Mouse (Mus musculus) retina, embryonic 14.5 days (tissue): ENCODE measurements at regions not wholly inside any gene's neighbourhood (a gene's known extent, or its start where the extent isn't known, plus 50 kb on each side); places are given as distances from the start of the nearest gene placed in this dataset.

ENCODE experiments used
- DNase-seq: peaks from one replicate; pipeline ENCODE4 v3.0.0-alpha.2; 2015; ENCODE audit warnings: low spot score

DNA sequence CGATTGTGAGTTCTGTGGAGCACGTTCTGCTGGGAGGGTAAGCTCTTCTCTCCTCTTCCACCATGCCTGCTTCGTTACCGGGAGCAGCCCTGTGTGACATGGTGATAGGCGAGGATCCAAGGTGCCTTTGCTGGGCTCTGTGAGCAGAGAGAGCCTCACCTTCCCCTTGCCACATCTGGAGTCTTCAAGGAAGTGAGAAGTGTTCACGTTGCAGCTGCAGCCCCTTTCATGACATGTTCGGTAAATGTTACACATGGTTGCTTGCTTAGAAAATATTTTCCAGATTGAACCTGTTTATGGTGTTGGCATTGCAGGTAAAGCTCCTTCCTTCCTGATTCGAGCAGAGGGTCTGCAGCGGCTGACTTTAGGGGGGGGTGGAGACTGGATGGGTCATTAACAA lies 244.0 kb downstream of the Ttll7 start:
- DNase-seq = no peak

DNA sequence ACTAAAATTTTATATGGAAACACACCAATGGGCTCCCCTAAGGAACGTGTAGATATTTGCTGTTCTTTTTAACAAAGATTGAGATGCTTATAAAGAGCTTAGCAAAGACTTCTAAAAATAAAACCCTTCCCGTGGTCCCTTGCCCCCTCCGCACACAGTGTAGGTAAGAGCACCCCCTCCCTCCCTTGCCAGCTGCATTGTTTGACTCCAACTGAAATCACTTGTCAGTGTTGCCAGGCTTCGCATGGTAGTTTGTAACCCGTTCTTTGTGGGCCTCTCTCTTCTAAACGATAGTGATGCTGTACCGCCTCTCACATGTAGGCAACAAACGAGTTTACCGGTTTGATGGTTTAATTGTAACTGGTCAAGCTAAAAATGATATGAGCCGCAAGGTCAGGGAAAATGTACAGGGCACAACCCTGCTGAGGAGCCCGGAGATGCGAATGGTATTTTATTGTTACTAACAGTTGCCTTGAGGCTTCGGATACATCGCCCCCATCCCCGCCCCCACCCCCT lies 246.0 kb downstream of the Ttll7 start:
- peak; percentile 34 for DNase-seq

DNA sequence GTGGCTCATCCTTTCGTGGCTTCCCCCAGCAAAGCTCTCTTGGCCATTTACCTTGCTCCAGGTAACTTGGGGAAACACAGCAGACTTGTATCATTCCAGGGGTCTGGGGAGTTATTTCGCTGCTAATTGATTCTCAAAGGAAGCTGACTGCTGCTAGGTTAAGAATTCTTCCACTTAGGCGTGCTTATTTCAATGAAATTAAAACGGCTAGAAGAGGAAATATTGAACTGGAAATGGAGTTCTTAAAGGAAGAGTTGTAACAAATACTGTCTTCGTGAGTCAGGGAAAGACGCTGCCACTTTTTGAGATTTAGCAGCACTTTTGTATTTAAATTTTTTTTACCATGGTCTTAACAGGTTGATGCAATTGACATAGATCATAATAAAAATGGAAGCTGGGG lies 246.4 kb downstream of the Ttll7 start:
- DNase-seq = no peak

DNA sequence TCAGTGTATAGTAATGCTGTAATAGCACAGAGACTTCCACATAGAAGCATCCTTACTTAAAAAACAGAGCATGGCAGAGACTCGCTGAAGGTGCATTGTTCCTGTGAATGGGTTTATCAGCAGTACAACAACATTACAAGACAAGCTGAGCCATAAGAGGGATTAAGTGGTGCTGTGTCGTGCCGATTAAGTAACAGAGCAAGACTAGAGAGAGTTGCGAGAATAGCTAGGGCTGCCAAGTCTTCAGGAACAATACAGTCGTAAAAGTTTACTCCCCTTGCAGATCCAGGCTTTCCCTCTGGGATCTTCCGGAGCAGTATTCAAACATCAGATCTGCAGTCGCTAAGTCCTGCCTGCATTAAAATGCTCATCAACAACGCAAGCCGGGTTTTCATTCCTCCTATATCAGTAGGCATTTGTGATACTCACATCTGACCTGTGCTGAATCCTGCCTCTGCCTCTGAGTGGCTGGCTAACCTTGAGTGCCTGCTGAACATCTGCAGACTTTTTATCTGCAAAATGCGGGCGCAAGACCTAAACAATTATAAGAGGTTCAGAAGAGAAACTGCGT lies 247.1 kb downstream of the Ttll7 start:
- DNase-seq = no peak

DNA sequence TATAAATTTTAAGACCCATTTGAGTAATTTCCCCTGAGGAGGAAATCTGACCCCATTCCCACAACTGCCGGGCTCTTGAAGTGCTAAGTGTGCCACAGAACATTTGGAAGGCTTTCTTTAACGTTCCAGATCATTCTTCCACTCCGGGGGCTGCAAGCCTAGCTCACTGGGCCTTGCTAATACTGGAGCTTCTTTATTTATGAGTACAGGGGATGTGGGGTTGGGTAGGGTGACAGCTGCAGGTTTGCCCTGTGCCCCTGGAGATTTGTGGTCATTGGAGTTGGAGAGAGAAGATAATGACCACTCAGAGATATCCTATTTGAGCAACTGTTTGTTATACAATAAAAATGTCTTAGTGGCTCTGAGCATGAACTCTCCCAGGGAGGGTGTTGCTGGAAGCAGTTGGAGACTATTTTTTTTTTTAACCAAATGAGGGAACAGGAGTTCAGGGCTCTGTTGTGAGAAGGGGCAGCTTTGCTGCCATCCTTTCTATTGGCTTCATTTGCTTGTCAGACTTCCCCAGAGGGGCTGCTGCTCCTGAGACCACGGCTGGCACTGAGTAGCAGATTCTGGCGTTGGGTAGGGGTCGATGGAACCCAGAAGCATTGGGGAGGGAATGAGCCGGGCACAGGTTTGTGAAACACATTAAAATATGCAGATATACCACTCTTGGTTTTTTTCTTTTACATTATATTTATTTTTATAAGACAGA lies 249.0 kb downstream of the Ttll7 start:
- peak; percentile 27 for DNase-seq

DNA sequence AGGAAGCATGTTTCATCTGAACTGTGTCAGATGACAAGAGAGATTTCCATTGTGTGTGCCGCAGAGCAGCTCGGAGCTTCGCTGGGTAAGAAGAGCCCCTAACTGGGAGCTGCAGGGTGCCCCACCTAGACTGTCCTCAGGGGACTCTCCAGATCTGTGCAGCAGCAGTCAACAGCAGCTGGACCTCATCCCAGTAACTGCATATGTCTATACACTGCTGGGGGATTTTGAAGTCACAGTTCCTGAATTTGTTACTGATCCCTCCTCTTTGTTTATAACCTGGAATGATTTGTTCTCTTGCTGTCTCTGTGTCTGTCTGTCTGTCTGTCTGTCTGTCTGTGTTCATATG lies 249.6 kb downstream of the Ttll7 start:
- peak; percentile 19 for DNase-seq

DNA sequence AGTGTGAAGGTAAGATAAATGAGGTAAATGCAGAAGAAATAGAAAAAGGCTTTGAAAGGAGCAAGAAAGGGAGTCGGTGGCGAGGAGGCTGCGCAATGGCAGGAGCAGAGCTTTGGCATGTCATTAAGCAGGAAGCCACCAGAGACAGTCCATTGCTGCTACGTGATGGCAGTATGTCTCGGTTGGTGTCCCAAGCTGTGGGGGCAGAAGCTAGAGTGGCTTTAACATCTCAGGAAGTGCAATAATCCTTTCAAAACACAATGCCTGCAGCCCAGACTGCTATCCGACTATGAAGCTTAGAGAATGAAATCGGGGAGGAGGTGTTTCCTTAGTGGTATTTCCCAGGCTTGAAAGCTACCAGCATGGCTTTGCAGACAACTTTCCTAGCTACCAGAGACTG lies 251.3 kb downstream of the Ttll7 start:
- no peak for DNase-seq

DNA sequence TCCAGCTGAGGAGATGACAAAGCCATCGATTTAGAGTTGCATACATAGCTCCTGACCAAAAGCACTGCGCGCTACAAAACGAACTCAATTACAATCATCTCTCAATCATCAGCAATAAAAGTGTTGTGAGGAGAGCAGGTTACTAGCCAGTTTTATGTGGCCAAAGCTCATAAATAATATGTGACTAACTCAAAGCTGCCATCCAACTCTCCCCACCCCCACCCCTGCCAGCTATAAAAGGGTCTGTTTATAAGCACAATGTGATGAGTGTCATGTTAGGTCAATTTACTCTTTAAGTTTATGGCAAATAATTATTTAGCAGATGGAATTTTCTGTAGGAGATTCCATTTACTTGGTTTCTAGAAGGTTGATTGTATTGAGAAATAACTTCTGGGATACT lies 265.4 kb downstream of the Ttll7 start:
- DNase-seq = no peak

DNA sequence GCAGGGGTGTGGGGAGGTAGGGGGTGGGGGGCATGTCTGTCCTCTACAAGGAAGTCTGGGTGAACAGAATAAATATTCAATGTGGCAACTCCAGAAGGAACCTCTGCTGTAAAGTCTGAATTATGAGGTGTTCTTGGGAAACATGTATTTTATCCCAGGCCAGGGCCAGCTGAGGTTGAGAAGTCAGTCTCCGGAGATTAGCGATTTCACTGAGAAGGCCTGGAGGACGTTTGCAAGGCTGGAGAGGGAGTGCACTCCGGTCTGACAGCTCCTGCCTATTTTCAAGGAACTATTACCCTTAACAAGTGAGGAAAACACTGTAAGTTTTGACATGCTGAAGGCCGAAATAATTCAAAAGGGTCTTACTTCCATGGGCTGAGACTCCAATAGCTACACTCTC lies 265.9 kb downstream of the Ttll7 start:
- DNase-seq = no peak

DNA sequence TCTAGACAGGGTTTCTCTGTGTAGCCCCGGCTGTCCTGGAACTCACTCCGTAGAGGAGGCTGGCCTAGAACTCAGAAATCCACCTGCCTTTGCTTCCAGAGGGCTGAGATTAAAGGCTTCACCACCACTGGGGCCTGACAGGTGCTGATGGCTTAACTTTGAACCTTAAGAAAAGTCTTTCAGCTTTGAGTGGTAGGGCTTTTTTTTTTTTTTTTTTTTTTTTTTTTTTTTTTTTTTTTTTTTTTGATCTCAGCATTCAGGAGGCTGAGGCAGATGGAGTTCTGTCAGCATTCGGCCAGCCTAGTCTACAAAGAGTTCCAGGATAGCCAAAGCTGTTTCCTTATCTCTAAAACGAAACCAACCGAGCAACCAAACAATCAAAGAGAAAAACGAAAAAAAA lies 266.5 kb downstream of the Ttll7 start:
- DNase-seq = no peak

DNA sequence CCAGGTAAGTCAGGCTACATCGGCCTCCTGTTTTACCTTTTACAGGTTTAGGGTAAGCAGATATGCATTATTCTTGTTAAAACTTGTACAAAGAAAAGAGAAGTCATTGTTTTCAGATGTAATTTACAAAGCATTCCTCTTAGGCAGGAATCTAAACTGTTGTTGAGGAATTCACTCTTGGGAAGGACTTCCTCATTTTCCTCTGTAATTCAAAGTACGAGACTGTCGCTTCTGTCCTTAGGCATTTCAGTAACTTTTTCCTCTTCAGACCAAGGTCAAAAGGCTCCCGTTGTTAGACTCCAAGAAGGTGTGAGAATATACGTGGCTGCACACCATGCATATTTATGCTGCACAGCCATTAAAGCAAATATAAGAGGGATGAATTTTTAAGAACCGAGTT lies 269.7 kb downstream of the Ttll7 start:
- no peak for DNase-seq

DNA sequence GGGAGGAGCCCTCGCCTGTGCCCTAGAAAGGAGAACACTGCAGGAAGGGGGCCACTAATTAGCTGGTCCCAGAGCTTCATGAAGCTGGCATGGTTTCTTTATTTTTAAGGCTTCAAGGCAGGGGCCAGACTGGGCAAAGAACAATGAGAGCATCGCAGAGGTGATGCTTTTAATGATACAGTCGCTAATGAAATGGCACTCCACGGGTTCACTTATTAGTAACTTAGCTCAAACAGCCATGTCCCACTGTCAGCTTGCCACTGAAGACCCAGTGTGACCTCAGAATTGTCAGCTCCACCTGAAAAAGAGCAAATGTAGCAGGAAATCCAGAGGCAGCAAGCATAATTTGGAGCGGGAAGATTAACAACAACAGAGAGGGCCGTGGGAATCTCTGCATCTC lies 275.6 kb downstream of the Ttll7 start:
- DNase-seq = peak; percentile 45

DNA sequence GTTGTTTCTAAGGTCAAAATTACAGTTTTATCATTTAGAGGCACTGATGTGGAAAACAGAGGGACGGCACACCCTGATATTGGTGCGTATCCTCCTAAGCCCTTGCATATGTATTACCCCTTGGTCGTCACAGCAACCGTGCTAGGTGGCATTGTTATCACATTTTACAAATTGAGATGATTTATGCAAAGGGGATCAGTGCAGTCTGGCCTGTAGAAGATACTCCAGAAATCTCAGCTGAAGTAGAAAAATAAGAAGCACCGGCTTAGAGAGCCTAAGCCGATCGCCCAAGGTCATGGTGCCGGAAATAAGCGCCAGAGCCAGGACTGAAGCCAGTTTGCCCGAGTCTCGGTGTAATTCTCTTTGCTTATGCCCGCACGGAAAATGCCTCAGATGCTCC lies 280.7 kb downstream of the Ttll7 start:
- DNase-seq = no peak

DNA sequence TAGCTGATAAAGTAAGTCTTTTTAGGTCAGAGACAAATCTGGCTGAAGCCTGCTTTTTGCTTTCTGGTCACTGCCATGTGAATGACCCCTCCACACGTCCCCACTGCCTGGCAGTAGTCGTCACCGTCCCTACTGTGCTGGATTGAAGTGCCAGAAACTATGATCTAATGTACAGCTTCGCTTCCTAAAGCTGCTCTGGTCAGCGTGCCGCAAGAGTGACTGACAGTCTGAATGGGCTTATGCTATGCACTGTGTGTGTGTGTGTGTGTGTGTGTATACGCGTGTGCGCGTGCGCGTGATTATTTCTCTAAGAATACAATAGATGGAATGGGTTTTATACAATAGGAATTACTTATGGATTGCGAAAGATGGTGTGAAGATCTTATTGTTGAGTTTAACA lies 281.2 kb downstream of the Ttll7 start:
- DNase-seq = no peak

DNA sequence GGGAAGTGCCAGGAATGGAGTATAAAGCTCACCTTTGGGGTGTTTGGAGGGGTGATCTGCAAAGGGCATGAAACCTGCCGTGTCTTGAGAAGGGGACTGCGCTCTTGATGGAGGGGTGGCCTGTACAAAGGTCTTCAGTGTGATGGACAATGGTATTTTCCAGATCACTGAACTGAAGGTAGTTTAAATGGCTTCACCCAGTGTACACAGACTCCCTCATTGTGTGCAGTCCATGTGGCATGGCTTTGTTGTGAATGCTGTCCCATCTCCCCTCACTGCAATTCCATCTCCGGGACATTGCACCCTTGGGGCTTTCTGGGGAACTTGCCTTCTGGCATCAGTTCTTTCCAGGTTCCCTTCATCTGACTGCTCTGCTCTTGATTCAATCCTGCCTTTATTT lies 288.2 kb downstream of the Ttll7 start:
- no peak for DNase-seq

DNA sequence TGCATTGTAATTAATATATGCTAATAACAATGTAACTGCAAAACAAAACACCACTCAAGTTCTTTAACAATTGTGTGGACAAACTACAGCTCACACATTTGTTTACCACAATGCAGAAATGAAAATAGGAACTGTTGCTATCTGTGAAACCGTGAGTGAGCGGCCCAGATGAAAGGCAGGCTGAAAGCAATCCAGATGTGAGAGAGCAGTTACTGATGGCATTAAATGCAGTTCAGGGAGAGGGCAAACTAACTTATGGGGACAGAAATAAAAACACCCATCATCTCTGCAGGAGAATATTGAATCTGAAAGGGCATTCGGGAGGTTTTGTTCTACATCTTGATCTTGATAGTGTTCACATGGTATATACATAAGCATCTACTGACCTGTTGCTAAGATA lies 301.3 kb downstream of the Ttll7 start:
- no peak for DNase-seq

DNA sequence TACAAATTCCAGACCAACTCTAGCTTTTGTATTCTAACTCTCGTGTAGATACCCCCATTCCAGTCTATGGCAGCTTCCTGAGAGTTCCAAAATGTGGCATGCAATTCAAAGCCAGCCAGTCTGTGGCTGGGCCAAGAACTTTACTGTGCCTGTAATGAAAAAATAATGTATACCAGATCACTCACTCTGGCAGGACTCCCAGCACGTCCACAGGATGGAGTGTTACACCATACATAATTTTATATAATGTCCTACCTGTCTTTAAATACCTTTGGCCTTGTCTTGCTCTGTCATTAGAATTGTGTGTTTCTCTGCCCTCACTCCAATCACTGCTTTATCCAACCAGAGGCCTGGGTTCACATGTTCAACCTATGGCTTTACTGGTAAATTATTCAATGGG lies 301.8 kb downstream of the Ttll7 start:
- no peak for DNase-seq

DNA sequence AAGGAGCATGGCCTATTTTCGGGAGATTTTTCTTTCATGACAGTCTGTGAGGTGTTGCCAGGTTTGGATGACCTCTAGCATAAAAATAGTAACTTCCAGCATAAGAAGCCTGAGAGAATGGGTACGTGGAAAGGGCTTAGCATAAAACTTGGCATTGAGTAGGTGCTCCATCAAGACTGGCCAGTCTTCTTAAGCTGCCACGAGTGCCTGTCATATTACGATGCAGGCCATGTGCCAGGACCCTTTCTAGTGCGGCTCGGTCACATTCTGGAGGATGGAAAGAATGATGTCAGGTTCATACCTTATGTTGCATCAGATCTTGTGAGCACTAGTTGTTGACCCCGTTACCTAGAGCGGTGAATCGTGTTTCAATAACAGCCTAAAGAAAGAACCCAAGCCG lies 311.0 kb downstream of the Ttll7 start:
- DNase-seq = no peak

DNA sequence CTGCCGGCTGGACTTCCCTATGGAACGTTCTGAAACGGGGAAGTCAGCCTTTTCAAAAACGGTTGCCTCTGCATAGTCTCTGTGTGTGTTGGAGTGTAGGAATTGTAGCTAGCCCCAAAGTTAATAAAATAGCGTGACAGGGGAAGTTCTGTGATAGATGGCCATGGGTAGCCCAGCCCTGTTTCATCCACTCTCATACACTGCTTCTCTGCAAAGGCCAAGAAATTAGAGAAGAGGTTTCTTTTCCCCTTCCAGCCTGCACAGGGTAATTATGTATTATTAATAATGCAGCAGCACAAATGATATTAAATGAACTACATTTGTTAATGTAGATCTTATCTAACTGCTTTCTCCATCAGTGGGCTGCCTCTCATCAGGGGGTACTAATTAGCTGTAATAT lies 311.4 kb downstream of the Ttll7 start:
- no peak for DNase-seq

DNA sequence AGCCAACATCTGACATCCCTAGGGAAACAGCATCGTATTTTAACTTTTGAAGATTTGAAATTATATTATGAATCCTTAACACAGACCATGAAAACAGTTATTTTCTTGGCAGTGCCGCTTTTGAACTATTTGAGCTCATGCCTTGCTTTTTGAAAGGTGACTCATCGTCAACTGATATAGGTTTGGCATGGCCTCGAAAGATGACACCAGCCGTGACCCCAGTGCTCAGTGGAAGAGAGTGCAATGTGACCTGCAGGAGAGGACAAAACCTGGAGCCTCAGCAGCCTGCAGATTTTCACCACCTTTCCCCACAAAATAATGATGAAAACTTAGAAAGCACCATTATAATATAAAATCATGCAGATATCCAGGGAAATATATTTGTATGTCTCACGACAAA lies 312.8 kb downstream of the Ttll7 start:
- DNase-seq = no peak

DNA sequence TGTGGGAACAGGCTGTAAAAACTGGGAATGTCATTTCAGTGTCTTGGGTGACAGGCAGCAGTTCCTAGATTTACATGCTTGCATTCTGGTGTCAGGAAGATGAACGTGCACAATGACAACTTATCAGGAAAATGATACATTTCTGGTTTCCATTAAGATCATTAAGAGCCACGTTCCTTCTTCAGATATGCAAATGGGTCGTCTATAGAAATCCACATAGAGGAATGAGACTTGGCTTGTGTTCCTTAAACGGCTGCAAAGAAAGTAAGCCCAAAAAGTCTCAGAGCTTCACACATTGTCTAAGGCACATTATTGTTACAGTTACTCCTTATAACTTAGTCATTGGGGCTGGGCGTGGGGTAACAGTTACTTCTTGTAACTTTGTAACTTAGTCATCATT lies 314.4 kb downstream of the Ttll7 start:
- no peak for DNase-seq

DNA sequence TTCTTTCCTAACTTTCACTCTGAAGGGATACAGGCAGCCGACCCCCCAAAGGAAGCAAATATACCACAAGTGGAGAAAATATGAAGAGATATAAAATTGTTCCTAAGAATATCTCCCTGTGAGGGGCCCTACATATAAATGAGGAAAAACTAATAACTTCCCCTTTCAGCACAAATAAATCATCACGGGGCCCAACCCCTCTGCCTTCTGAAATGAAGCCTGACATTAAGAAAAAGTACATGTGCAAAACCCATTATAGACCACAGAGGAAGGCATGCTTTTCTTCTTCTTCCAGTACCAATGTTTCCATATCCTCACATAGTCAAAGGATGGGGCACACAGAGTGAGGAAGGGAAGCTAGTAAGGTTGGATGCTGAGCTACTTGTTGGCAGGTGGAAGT lies 317.0 kb downstream of the Ttll7 start:
- DNase-seq = no peak

DNA sequence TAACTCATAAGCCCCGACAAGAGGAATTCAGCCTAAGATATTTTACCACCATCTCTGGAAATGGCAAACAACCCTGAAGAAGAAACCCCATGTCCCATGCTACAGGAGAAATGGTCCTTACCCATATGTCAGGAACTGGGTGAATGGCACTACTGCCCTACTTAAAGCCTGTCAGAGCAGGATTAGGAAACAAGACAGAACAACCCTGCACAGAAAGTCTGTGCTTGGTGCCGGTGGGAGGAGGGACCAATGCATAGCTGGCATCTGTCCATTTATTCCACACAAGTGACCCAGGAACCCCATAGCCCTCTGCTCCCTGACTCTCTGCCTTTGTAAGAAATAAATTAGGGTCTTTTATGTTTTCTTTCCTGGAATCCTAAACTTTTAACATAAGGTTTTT lies 317.9 kb downstream of the Ttll7 start:
- peak; percentile 21 for DNase-seq

DNA sequence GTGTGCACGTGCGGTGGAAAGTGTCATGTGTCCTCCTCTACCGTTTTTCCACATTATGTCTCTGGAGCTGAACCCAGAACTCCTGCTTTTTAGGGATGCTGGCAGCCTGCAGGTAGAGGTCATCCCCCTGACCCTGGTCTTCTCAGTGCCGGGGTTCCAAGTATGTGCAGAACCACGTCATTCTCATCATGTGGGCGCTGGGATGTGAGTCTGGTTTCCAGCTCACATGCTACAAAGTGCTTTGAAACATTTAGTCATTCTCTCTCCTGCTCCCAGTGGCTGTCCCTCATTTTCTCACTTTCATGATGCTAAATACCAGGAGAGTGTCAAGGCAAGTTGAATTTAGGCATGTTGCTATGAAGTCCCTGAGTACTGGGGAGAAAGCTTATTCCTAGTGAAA lies 326.6 kb downstream of the Ttll7 start:
- no peak for DNase-seq
